Mouse (Mus musculus) heart, embryonic 15.5 days (tissue): ENCODE results near the gene Atxn7l3. TPM values are rescaled to one million over a fixed set of nuclear protein-coding genes. Genes with fewer than 3 reads are reported as not detected.

Experiments used
- polyA plus RNA-seq: library from polyadenylated mRNA; unstranded; fragments of >200 nt; fragmentation: Nextera tagmentation; extraction: Ambion mirVana; gene quantifications from 2 replicates; pipeline ENCODE4 v1.2.1, GENCODE M21; 2015

Gene Atxn7l3
- polyA plus RNA-seq, 1 experiment from 2014 or later: 6.8 TPM

Other genes with a start within 250 kb of the Atxn7l3 start
- 6.0 and 9.3 TPM in 2 replicates for gene Mpp2, start 208.1 kb downstream of the Atxn7l3 start, polyA plus RNA-seq
- gene Ppy, start 195.3 kb downstream of the Atxn7l3 start, polyA plus RNA-seq: not detected in 2 replicates
- gene Pyy, start 188.8 kb downstream of the Atxn7l3 start, polyA plus RNA-seq: not detected in 2 replicates
- gene Nags, start 151.1 kb downstream of the Atxn7l3 start, polyA plus RNA-seq: 0.24 TPM in 1 of 2 replicates, not detected in the other
- gene Tmem101, start 140.2 kb downstream of the Atxn7l3 start, polyA plus RNA-seq: 30.6 and 35.9 TPM in 2 replicates
- gene Lsm12, start 111.3 kb downstream of the Atxn7l3 start, polyA plus RNA-seq: 74.6 and 83.4 TPM in 2 replicates
- 20.9 and 23.3 TPM in 2 replicates for gene G6pc3, start 107.0 kb downstream of the Atxn7l3 start, polyA plus RNA-seq
- 76.7 and 86.8 TPM in 2 replicates for gene Hdac5, start 66.5 kb downstream of the Atxn7l3 start, polyA plus RNA-seq
- gene BC030867, start 47.7 kb downstream of the Atxn7l3 start, polyA plus RNA-seq: 8.3 and 12.7 TPM in 2 replicates
- 0.05 and 0.06 TPM in 2 replicates for gene Asb16, start 27.9 kb downstream of the Atxn7l3 start, polyA plus RNA-seq
- gene Tmub2, start 11.7 kb downstream of the Atxn7l3 start, polyA plus RNA-seq: 36.4 and 43.1 TPM in 2 replicates
- gene Ubtf, start 23.1 kb upstream of the Atxn7l3 start, polyA plus RNA-seq: 51.0 and 60.2 TPM in 2 replicates
- 20.2 and 31.9 TPM in 2 replicates for gene Slc4a1, start 69.6 kb upstream of the Atxn7l3 start, polyA plus RNA-seq
- gene Rundc3a, start 96.8 kb upstream of the Atxn7l3 start, polyA plus RNA-seq: 0.64 and 2.5 TPM in 2 replicates
- gene Slc25a39, start 111.3 kb upstream of the Atxn7l3 start, polyA plus RNA-seq: 293 and 321 TPM in 2 replicates
- gene Grn, start 133.7 kb upstream of the Atxn7l3 start, polyA plus RNA-seq: 198 and 242 TPM in 2 replicates
- gene Fam171a2, start 151.1 kb upstream of the Atxn7l3 start, polyA plus RNA-seq: 2.7 and 5.7 TPM in 2 replicates
- 8.7 TPM in 2 replicates for gene Itga2b, start 173.5 kb upstream of the Atxn7l3 start, polyA plus RNA-seq